ENCODE assay signal across 22 mouse cellular contexts in genomic region chr6:114767710-114768109, GRCm38 (mm10).
"Had no signal": no experiment of that assay in that cellular context is flagged by ENCODE, and none has a peak within 500 bp of the region (broad histone marks: within the 10 kb centered on the region; RNA-seq: fewer than 3 reads in every experiment).

No protein-coding gene starts in this region.

- H3K9ac ChIP-seq: heart, embryonic 12.5 days; hindbrain, embryonic 12.5 days; hindbrain, embryonic 14.5 days; intestine, embryonic 15.5 days; limb, embryonic 12.5 days had no signal

- H3K4me1 ChIP-seq: hindbrain, embryonic 10.5 days had no signal

- ATAC-seq: hindbrain, embryonic 16.5 days; inflammation-experienced regulatory T-cells, adult 6 months; intestine, embryonic 15.5 days; intestine, postnatal 0 days had no signal

- H3K4me2 ChIP-seq: heart, embryonic 12.5 days; hindbrain, embryonic 12.5 days; hindbrain, embryonic 14.5 days; intestine, embryonic 15.5 days; limb, embryonic 12.5 days had no signal

- H3K4me3 ChIP-seq: heart, adult 2 months; heart, embryonic 12.5 days; hindbrain, embryonic 10.5 days; hindbrain, embryonic 12.5 days; intestine, embryonic 15.5 days; layer of hippocampus, adult 2 months; left cerebral cortex, adult 2 months; limb, embryonic 12.5 days had no signal

- H3K27ac ChIP-seq: heart, adult 2 months; hindbrain, embryonic 10.5 days; hindbrain, embryonic 12.5 days; hindbrain, embryonic 14.5 days; intestine, embryonic 15.5 days; layer of hippocampus, adult 2 months; left cerebral cortex, adult 2 months; limb, embryonic 12.5 days had no signal

- H3K9me3 ChIP-seq: heart, embryonic 12.5 days; hindbrain, embryonic 10.5 days; hindbrain, embryonic 12.5 days; intestine, embryonic 15.5 days; limb, embryonic 12.5 days had no signal

- H3K27me3 ChIP-seq: heart, embryonic 12.5 days; hindbrain, embryonic 12.5 days; intestine, embryonic 15.5 days; limb, embryonic 12.5 days had no signal

- H3K36me3 ChIP-seq: heart, embryonic 12.5 days; hindbrain, embryonic 10.5 days; hindbrain, embryonic 12.5 days; intestine, embryonic 15.5 days; limb, embryonic 12.5 days had no signal

- DNase-seq: gastrocnemius, postnatal 14 days; gastrocnemius, postnatal 36 days; heart, adult 11 months; heart, adult 2 months; heart, postnatal 10 days; heart, postnatal 4 days; kidney, adult 18-20 months; kidney, adult 8-10 months; kidney, postnatal 10 days; kidney, postnatal 4 days; liver had no signal
